Mouse (Mus musculus): ENCODE measurements around the gene Tdrkh. TPM values are rescaled to one million over a fixed set of nuclear protein-coding genes. Genes with fewer than 3 reads are reported as not detected.

The Tdrkh gene
- polyA plus RNA-seq (2012; rRNA removed) (1.5 and 2.8 TPM in 2 replicates), polyA plus RNA-seq (2014; fragmentation: Nextera tagmentation; extraction: Ambion mirVana) (7.4 and 8.3 TPM in 2 replicates)

- H3K4me1 ChIP-seq (ENCODE audit: control insufficient read depth, insufficient read depth, low read length), result peaks cover 8% of the 10 kb centered on the region; the same call in 1 of the 2 replicates
- H3K4me3 ChIP-seq (replicated peaks; ENCODE audit: low read length), result peak within 1 kb of the TSS; percentile 41
- H3K36me3 ChIP-seq (ENCODE audit: control insufficient read depth, insufficient read depth, low read length), result no peaks in the 10 kb centered on the region
- no peaks in the 10 kb centered on the region for H3K27me3 ChIP-seq (ENCODE audit: control insufficient read depth, insufficient read depth, low read length)
- DNase-seq (ENCODE audit: low spot score) (peak; percentile 96), ATAC-seq (ENCODE audit: low FRiP score, low read depth) (peak; percentile 99)
- peak within 1 kb of the TSS; percentile 64 for H3K4me2 ChIP-seq (replicated peaks; ENCODE audit: low read depth, low read length, severe bottlenecking)
- no peaks in the 10 kb centered on the region for H3K9me3 ChIP-seq (ENCODE audit: control insufficient read depth, low read length)
- TF ChIP-seq POLR2A (IDR thresholded peaks at IDR 0.05; ENCODE audit: borderline replicate concordance, extremely low read depth, insufficient read depth, insufficient read length), result no peak
- 9% methylated on average over 52 of the region's 52 CpGs for WGBS
- H3K27ac ChIP-seq (replicated peaks; ENCODE audit: low read depth, low read length), result no peak within 1 kb of the TSS
- H3K9ac ChIP-seq (ENCODE audit: low read depth, low read length, severe bottlenecking), result peak within 1 kb of the TSS; percentile 42
Measured at GRCm38 (mm10) chr3:94413031-94413679, at the start of gene Tdrkh. Gene Tdrkh (plus strand): TSS chr3:94413273.

- Histone ChIP-seq H3K4me1 (ENCODE audit: control insufficient read depth, insufficient read depth, low read length) (no peaks in the 10 kb centered on the region; the same call in 1 of the 2 replicates), H3K27me3 (ENCODE audit: control insufficient read depth, insufficient read depth, low read length) (peaks cover 24% of the 10 kb centered on the region; the same call in 1 of the 2 replicates), H3K27ac (replicated peaks; ENCODE audit: low read depth, low read length) (0 out of 2 replicates have a peak overlapping the region, but pooled peaks have one; percentile 52), H3K4me2 (replicated peaks; ENCODE audit: low read depth, low read length, severe bottlenecking) (peak overlapping the region; percentile 94), H3K36me3 (ENCODE audit: control insufficient read depth, insufficient read depth, low read length) (0 out of 2 replicates have a peak, but pooled peaks cover 2% of the 10 kb centered on the region), H3K9ac (ENCODE audit: low read depth, low read length, severe bottlenecking) (peak overlapping the region; percentile 88), H3K9me3 (ENCODE audit: control insufficient read depth, low read length) (no peaks in the 10 kb centered on the region), H3K4me3 (replicated peaks; ENCODE audit: low read length) (peak overlapping the region; percentile 61)
- WGBS, result 12% methylated on average over 47 of the region's 97 CpGs
- peak; percentile 72 for ATAC-seq (ENCODE audit: low FRiP score, low read depth)
- no peak for TF ChIP-seq POLR2A (IDR thresholded peaks at IDR 0.05; ENCODE audit: borderline replicate concordance, extremely low read depth, insufficient read depth, insufficient read length)
- DNase-seq (ENCODE audit: low spot score), result peak; percentile 20
Measured at GRCm38 (mm10) chr3:94363291-94364153, 49.6 kb upstream of the Tdrkh start.

- ATAC-seq (ENCODE audit: low FRiP score, low read depth), result no peak; the same call in 1 of the 2 replicates
- Histone ChIP-seq H3K9me3 (ENCODE audit: control insufficient read depth, low read length) (no peaks in the 10 kb centered on the region), H3K4me3 (replicated peaks; ENCODE audit: low read length) (peak overlapping the region; percentile 61), H3K36me3 (ENCODE audit: control insufficient read depth, insufficient read depth, low read length) (0 out of 2 replicates have a peak, but pooled peaks cover 2% of the 10 kb centered on the region), H3K27ac (replicated peaks; ENCODE audit: low read depth, low read length) (0 out of 2 replicates have a peak overlapping the region, but pooled peaks have one; percentile 52), H3K27me3 (ENCODE audit: control insufficient read depth, insufficient read depth, low read length) (peaks cover 24% of the 10 kb centered on the region; the same call in 1 of the 2 replicates), H3K9ac (ENCODE audit: low read depth, low read length, severe bottlenecking) (peak overlapping the region; percentile 88), H3K4me2 (replicated peaks; ENCODE audit: low read depth, low read length, severe bottlenecking) (peak overlapping the region; percentile 94), H3K4me1 (ENCODE audit: control insufficient read depth, insufficient read depth, low read length) (no peaks in the 10 kb centered on the region; the same call in 1 of the 2 replicates)
- TF ChIP-seq POLR2A (IDR thresholded peaks at IDR 0.05; ENCODE audit: borderline replicate concordance, extremely low read depth, insufficient read depth, insufficient read length), result no peak
- DNase-seq (ENCODE audit: low spot score), result no peak
- 5% methylated on average over 17 of the region's 23 CpGs for WGBS
Measured at GRCm38 (mm10) chr3:94364154-94364526, 48.9 kb upstream of the Tdrkh start.

GRCm38 (mm10) chr3:94366761-94367160, 46.3 kb upstream of the Tdrkh start:
- DNase-seq (ENCODE audit: low spot score), result peak; percentile 86
- Histone ChIP-seq H3K27ac (replicated peaks; ENCODE audit: low read depth, low read length) (no peak overlapping the region), H3K4me3 (replicated peaks; ENCODE audit: low read length) (no peak overlapping the region), H3K27me3 (ENCODE audit: control insufficient read depth, insufficient read depth, low read length) (peaks cover 24% of the 10 kb centered on the region; the same call in 1 of the 2 replicates), H3K4me1 (ENCODE audit: control insufficient read depth, insufficient read depth, low read length) (peaks cover 3% of the 10 kb centered on the region), H3K9ac (ENCODE audit: low read depth, low read length, severe bottlenecking) (no peak overlapping the region), H3K36me3 (ENCODE audit: control insufficient read depth, insufficient read depth, low read length) (0 out of 2 replicates have a peak, but pooled peaks cover 2% of the 10 kb centered on the region), H3K9me3 (ENCODE audit: control insufficient read depth, low read length) (no peaks in the 10 kb centered on the region), H3K4me2 (replicated peaks; ENCODE audit: low read depth, low read length, severe bottlenecking) (no peak overlapping the region)
- ATAC-seq (ENCODE audit: low FRiP score, low read depth), result no peak
- 17% methylated on average over 3 of the region's 3 CpGs for WGBS
- TF ChIP-seq POLR2A (IDR thresholded peaks at IDR 0.05; ENCODE audit: borderline replicate concordance, extremely low read depth, insufficient read depth, insufficient read length), result 0 out of 2 replicates have a peak, but pooled peaks have one; percentile 20

GRCm38 (mm10) chr3:94367511-94367910, 45.6 kb upstream of the Tdrkh start:
- TF ChIP-seq POLR2A (IDR thresholded peaks at IDR 0.05; ENCODE audit: borderline replicate concordance, extremely low read depth, insufficient read depth, insufficient read length), result no peak
- WGBS, result 79% methylated on average over 6 of the region's 6 CpGs
- H3K4me2 ChIP-seq (replicated peaks; ENCODE audit: low read depth, low read length, severe bottlenecking), result no peak overlapping the region

More at GRCm38 (mm10) chr3:94367511-94367910, 45.6 kb upstream of the Tdrkh start:
- H3K4me1 ChIP-seq (ENCODE audit: control insufficient read depth, insufficient read depth, low read length), result peaks cover 11% of the 10 kb centered on the region
- H3K27me3 ChIP-seq (ENCODE audit: control insufficient read depth, insufficient read depth, low read length), result peaks cover 19% of the 10 kb centered on the region; the same call in 1 of the 2 replicates
- H3K9ac ChIP-seq (ENCODE audit: low read depth, low read length, severe bottlenecking), result no peak overlapping the region
- ATAC-seq (ENCODE audit: low FRiP score, low read depth), result no peak
- DNase-seq (ENCODE audit: low spot score), result no peak
- 0 out of 2 replicates have a peak, but pooled peaks cover 2% of the 10 kb centered on the region for H3K36me3 ChIP-seq (ENCODE audit: control insufficient read depth, insufficient read depth, low read length)
- no peak overlapping the region for H3K4me3 ChIP-seq (replicated peaks; ENCODE audit: low read length)
- no peaks in the 10 kb centered on the region for H3K9me3 ChIP-seq (ENCODE audit: control insufficient read depth, low read length)
- H3K27ac ChIP-seq (replicated peaks; ENCODE audit: low read depth, low read length), result no peak overlapping the region

All from limb, embryonic 14.5 days (tissue).